Mouse (Mus musculus): ENCODE data around the gene Tbc1d5. TPM values are rescaled to one million over a fixed set of nuclear protein-coding genes. Genes with fewer than 3 reads are reported as not detected.
A peak's percentile ranks its signal among the peaks of the same experiment; 100 is the strongest.

Tbc1d5 gene
- total RNA-seq, 2 experiments from 2014 or later = 24.8 to 28.1 TPM

DNA sequence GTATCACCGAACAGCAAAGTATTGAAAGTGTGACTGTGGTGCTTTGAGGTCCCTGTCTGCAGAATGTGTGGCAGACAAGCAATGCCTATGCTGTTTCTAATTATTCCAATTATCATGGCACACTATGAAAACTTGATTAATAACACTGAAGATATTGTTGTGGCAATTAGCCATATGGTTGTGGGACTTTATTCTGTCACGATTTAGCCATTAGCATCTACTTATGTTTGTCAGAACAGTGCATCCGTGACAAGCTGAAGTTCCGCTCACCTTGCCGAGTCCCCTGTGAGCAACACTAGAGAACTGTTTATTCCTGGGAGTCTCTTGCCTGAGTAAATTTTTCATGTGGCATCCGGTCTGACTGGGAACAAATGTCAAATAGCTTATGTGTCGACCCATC is 281.3 kb downstream of the Tbc1d5 start:
- no peak for DNase-seq (ENCODE audit: low spot score in 2 of 2)

DNA sequence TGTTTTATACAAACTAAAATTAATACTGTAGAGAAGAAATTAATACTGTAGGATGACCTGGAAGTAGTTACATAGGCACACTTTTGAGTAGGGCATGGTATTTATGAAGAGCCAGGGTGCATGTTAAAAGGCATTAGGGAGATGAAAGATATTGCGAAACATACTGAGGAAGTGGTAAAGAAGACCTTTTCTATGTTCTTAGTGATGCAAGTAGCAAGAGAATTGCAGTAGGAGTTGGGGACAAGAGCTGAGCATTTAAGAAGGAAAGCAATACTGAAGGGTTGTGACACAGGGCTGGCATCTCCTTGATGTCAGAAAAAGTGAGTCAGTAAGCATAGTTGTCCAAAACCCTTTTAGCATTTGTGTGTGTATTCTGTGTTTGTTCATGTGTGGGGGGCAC is 289.7 kb downstream of the Tbc1d5 start:
- no peak for DNase-seq (ENCODE audit: low spot score in 2 of 2)

DNA sequence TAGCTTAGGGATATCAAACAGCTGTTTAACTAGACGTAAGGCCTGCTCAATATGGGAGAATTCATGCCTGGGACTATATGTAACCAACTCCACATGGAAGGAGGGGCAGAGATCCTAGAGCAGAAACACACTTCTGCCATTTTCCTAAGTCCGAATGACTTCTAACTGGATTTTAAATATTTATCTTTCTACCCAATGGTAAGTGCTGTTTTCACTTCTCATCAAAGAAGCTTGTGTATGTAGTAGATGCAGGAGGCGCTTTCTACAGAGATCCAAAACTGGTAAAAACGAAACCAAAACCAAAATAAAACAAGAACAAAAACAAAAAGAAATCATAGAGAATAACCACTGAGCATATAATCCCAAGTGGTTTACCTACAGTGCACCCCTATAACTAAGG is 299.2 kb downstream of the Tbc1d5 start:
- no peak for DNase-seq (ENCODE audit: low spot score in 2 of 2)

DNA sequence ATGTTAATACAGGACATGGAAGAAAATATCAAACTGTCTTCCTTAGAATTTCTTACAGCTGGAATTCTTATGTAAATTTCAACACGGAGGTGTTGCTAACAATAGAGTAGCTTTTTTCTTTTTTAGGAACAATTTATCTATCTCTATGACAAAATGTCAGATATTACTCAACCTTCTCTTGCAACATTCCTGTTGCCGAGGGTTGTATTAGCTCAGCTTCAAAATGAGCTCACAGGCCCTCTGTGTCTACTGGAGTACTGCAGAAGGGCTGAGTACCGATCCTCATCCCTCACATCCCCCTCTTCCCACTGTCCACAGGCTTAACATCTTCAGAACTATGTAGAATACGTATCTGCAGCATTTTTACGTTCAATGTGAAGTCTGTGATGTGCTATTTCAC is 302.7 kb downstream of the Tbc1d5 start:
- DNase-seq (ENCODE audit: low spot score in 2 of 2) = no peak

- DNase-seq (ENCODE audit: low spot score in 2 of 2) = no peak
These were observed 305.1 kb downstream of the Tbc1d5 start for GRCm38 (mm10) chr17:50874067-50874466.

DNA sequence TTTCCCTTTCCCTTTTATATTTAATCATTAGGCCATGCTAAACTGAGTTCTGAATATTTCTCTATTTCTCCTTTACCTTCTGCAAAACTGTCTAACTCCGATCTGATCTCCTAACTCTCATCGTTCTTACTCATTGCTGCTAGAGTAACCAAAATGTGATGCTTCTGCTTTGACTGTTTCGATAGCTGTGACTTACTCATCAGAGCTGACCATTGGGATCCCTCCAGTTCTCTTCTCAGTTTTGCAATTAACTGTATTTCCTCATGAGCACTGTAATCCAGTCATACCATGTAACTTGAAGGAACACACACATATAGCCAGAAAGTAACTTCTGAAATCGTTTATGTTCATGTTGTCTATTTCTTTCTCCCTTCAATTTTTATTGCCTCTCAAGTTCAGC is 306.6 kb downstream of the Tbc1d5 start:
- no peak for DNase-seq (ENCODE audit: low spot score in 2 of 2)

- no peak for DNase-seq (ENCODE audit: low spot score in 2 of 2)
These were observed 311.9 kb downstream of the Tbc1d5 start for GRCm38 (mm10) chr17:50867297-50867696.

GRCm38 (mm10) chr17:50864781-50865180 is 314.4 kb downstream of the Tbc1d5 start:
- DNase-seq (ENCODE audit: low spot score in 2 of 2) = no peak

GRCm38 (mm10) chr17:50853220-50853619 is 325.9 kb downstream of the Tbc1d5 start:
- no peak for DNase-seq (ENCODE audit: low spot score in 2 of 2)

- DNase-seq (ENCODE audit: low spot score in 2 of 2) = no peak
These were observed 327.8 kb downstream of the Tbc1d5 start for GRCm38 (mm10) chr17:50851382-50851781.

- no peak for DNase-seq (ENCODE audit: low spot score in 2 of 2)
These were observed 365.1 kb downstream of the Tbc1d5 start for GRCm38 (mm10) chr17:50814089-50814488.

GRCm38 (mm10) chr17:50813580-50813979 is 365.6 kb downstream of the Tbc1d5 start:
- DNase-seq (ENCODE audit: low spot score in 2 of 2) = no peak

DNA sequence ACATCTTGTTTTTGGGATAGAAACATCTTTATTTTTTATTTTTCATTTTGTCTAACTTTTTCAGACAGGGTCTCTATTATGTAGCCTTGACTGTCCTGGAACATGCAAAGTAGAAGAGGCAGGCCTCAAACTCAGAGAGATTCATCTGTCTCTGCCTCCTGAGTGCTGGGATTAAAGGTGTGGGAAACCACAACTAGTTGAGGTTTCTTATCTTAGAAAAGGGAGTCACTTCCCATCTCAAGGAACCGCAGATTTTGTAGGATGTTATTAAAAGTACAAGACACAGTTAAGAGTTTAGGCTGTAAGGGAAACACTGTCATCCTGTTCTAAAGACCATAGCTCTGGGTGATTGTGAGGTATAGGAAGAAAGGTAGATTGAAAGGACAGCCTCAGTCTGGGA is 373.5 kb downstream of the Tbc1d5 start:
- DNase-seq (ENCODE audit: low spot score in 2 of 2) = no peak

DNA sequence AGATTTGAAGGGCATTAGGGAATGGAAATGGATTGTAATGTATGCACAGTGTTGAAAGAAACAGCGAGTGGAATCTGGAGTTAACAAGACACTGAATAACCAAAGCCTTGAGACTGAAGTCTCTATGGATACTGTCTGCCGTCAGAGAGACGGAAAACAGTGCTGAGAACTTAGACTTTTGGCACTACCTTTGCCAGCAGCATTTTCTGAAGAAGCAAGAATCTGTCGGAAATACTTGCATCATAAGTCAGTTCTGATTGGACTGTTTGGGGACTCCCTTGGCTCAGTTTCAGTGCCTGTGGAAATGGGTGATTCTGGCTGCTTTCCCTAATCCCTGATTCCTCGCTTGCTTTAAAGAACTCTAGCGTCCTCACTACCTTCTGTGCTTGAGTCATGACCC is 375.9 kb downstream of the Tbc1d5 start:
- DNase-seq (ENCODE audit: low spot score in 2 of 2) = no peak

- no peak for DNase-seq (ENCODE audit: low spot score in 2 of 2)
These were observed 376.8 kb downstream of the Tbc1d5 start for GRCm38 (mm10) chr17:50802380-50802779.

GRCm38 (mm10) chr17:50795445-50796095 is 383.6 kb downstream of the Tbc1d5 start:
- peak; percentile 48 to 57 for DNase-seq (ENCODE audit: low spot score in 2 of 2)

GRCm38 (mm10) chr17:50791671-50792070 is 387.5 kb downstream of the Tbc1d5 start:
- no peak for DNase-seq (ENCODE audit: low spot score in 2 of 2)

DNA sequence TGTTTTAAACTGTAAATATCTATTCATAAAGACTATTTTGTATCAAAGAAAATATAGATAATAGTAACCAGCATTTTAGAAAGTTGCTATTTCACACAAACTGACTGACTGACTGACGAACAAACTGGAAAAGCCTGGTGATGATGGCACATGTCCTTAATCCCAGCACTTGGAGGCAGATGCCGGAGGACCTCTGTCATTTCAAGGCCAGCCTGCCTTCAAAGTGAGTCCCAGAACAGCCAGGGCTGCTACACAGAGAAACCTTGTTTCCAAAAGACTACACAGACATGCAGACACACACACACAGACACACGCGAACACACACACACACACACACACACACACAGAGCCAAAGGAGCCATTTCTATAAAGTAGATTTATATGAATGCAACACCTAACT is 390.3 kb downstream of the Tbc1d5 start:
- DNase-seq (ENCODE audit: low spot score in 2 of 2) = no peak

GRCm38 (mm10) chr17:50775247-50775646 is 403.9 kb downstream of the Tbc1d5 start:
- peak; percentile 22 to 44 for DNase-seq (ENCODE audit: low spot score in 2 of 2)

- DNase-seq (ENCODE audit: low spot score in 2 of 2) = no peak
These were observed 414.8 kb downstream of the Tbc1d5 start for GRCm38 (mm10) chr17:50764387-50764786.

GRCm38 (mm10) chr17:50763407-50763806 is 415.7 kb downstream of the Tbc1d5 start:
- peak; percentile 65 to 79 for DNase-seq (ENCODE audit: low spot score in 2 of 2)

DNA sequence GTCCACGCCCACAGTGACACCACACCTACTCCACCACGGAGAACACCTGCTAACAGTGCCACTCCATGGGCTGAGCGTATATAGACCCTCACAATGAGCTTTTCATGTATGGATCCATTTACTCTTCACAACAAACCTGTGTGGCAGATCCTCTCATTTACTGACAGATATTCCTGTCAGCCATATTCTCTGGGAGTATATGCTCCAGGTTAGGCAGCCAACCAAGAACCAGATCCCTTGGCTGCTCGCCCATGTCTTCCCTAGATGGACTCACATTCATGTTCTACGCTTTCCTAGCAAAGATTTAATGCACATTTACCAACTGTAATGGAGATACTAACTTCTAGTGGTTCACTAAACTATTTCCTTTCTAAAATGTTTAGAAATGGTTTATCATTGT is 416.9 kb downstream of the Tbc1d5 start:
- DNase-seq (ENCODE audit: low spot score in 2 of 2) = no peak

- DNase-seq (ENCODE audit: low spot score in 2 of 2) = no peak
These were observed 418.1 kb downstream of the Tbc1d5 start for GRCm38 (mm10) chr17:50761082-50761481.
